Mouse (Mus musculus) stomach, postnatal 0 days (tissue): ENCODE data around the gene Fam120b.

ENCODE experiments used
- CTCF ChIP-seq: IDR thresholded peaks from 2 replicates; pipeline ENCODE4 v1.5.1; 2016; ENCODE audit warnings: antibody characterized with exemption, low read depth, mild to moderate bottlenecking, moderate library complexity
- EP300 ChIP-seq: optimal IDR thresholded peaks from 2 replicates; pipeline ENCODE3; 2016; ENCODE audit warnings: antibody characterized with exemption

DNA sequence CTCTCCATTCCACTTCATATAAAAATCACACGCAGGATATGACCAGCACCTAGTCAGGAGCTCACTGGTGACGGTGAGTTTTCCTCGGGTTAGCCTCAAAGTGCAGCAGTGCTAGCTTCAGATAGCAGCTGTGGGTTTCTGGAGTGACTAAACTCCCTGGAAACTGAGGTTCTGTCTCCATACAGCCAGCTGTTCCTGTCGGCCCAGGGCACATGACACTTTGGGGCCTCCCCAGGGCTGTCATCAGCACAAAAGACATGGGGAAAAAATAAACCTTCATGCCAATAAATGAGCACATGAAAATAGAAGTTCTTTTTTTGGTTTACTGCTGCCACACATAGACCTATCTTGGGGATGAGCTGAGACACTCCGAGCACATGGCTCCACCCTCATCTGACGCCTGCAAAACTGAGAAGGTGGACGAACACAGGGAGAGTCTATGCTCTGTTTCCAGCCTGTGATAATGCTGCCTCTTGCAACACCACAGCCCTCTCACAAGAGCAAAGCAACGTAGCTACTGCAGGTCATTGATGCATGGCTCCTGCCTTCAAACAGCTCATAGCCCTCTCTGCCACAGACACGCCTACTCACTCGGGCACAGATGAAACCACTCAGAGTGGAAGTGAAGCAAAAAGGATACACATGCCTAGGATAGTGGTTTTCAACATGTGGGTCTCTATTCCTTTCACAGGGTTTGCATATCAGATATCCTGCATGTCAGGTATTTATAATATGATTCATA is 43.0 kb upstream of the Fam120b start:
- TF ChIP-seq CTCF: no peak
- TF ChIP-seq EP300: no peak
